Mouse (Mus musculus) fibroblast of lung, adult 2 months (primary cell): Measurements from ENCODE around the gene Tmf1.

Source experiments
- DNase-seq: peaks from one replicate; pipeline ENCODE4 v3.0.0-alpha.2; 2011; ENCODE audit warnings: low read depth

Tmf1 gene

DNA sequence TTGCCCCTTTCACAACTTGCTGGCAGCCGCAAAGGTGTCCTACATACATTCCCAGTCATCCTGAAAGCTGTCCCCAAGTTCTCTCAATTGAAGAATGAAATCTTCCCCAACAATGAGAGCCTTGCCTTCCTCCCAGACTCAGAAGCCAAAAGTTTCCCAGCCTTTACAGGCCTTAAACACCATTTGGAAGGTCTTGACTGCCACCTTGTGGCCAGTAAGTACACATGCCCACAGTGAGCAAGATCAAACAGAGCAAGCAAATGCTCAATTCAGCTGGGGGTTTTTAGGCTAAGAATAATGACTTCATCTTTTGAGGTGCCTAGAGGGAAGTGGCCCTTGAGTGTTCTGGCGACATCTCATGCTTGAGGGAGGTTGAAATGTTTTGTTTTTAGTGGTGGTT lies 72.1 kb downstream of the Tmf1 start:
- peak; percentile 21 for DNase-seq

GRCm38 (mm10) chr6:97106106-97106505 lies 72.8 kb downstream of the Tmf1 start:
- DNase-seq: no peak

DNA sequence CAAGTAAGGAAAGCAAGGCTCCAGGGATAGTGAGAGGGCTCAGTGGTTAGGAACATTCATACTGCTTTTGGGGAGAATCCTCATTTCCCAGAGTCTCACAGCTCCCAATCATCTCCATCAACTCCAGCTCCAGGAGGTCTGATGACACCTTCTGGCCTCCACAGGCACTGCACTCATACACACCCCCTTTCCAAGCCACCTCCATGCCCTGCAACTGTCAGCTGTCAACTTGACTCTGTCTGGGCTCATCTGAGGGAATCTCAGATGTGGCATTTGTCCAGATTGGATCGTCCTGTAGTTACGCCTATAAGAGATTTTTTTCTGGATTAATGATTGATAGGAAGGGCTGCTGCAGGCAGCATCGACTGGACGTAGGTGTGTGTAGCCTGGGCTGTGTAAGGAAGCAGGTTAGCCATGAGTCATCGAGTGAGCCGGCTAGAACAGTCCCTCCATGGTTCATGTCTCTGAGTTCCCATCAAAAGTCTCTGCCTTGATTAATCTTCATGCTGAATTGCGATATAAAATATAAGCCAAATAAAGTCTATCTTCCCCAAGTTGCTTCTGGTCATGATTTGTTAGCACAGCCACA lies 74.6 kb downstream of the Tmf1 start:
- DNase-seq: no peak
